Mouse (Mus musculus) CD4-positive naive resting alpha-beta T cell, adult 57 days (primary cell): ENCODE data around the gene Cd59a. TPM values are rescaled to one million over a fixed set of nuclear protein-coding genes. Genes with fewer than 3 reads are reported as not detected.

Experiments
- total RNA-seq: library from RNA; stranded (reverse); gene quantifications from one replicate; pipeline ENCODE4 v1.2.4, GENCODE M21; 2023

Cd59a gene
- not detected for total RNA-seq

DNA sequence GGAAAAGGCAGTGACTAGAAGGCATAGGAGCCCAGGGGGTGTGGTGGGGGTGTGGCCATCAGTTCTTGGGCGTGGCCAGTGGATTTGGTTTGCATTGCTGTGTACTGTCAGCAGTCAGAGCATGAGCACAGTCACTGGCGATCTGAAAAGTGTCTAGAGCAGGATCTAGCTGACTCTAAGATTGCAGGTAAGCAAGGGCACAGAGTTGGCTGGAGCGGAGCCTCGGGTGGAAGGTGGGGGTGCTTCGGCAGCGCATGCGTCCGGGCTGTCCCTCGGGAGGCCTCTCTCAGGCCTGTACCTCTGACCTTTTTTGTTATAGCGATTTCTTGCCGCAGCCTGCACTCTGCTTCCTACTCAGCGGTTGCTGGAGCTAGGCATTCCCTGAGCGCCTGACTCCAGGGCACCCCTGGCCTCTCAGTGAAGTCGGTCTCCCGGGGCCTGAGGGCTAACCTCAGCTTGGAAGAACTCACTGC lies at the start of gene Cd59a:
Cd59a (plus strand) TSS at position 61 of the 473 bp plus-strand sequence.

GRCm38 (mm10) chr2:104065526-104065925 lies 30.1 kb upstream of the Cd59a start, which contains the start of gene Gm10912:
Gene Gm10912, plus strand, starts transcription at chr2:104065826.

GRCm38 (mm10) chr2:104068450-104068849 lies 27.2 kb upstream of the Cd59a start, which contains the start of gene Gm10799:
Gene Gm10799, minus strand, starts transcription at chr2:104068550.

DNA sequence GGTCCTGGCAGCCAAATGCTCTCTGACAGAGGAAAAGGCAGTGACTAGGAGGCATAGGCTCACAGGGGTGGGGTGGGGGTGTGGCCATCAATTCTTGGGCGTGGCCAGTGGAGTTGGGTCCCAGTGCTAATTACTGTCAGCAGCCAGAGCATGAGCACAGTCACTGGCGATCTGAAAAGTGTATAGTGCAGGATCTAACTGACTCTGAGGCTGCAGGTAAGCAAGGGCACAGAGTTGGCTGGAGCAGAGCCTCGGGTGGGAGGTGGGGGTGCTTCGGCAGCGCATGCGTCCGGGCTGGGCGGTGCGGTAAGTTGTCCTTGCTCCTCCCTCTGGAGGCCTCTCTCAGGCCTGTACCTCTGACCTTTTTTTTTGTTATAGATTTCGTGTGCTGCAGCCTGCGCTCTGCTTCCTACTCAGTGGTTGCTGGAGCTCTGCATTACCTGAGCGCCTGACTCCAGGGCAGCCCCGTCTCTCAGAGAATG lies 25.9 kb upstream of the Cd59a start, which contains the start of gene Cd59b:
Cd59b (plus strand) TSS at position 146 of the 482 bp plus-strand sequence.

DNA sequence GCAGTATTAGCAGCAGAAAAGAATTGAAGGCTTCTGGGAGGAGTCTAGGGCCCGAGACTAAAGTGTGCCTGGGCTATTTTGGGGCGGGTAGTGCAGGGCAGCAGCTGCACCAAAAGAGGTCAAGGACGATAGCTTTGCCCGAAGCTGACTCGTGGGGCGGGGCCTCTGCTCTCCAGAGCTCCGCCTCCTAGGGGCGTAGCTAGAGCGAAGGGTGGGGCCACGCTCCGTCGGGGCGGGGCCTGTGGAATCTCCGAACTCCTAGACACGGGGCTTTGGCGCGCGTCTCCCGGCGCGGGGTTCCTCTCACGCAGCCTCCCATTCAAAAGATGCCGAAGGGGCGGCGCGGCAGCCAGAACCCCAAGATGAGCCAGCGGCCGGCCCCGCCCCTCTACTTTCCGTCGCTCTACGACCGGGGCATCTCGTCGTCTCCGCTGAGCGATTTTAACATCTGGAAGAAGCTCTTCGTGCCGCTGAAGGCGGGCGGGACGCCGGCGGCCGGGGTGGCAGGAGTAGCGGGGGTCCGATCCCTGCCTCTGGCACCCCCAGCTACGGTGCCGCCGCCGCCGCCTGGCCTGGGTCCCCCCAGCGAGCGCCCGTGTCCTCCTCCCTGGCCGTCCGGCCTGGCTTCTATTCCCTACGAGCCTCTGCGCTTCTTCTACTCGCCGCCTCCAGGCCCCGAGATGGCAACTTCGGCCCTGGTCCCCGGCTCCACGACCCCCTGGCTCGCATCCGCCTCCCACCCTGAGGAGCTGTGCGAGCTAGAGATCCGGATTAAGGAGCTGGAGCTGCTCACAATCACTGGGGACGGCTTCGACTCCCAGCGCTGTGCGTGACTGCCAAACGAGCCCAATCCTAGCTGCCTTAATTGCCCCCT lies 27.1 kb downstream of the Cd59a start, which contains the start of gene A930018P22Rik:
A930018P22Rik (plus strand) TSS at position 265 of the 874 bp plus-strand sequence.

Other genes starting within 250 kb of the Cd59a start
- 8.6 TPM for gene Lmo2, start 137.8 kb upstream of the Cd59a start, total RNA-seq
- gene Fbxo3, start 68.1 kb upstream of the Cd59a start, total RNA-seq, result 27.2 TPM
- not detected for gene 4931422A03Rik, start 67.4 kb upstream of the Cd59a start, total RNA-seq
- 0.47 TPM for gene Gm10912, start 30.0 kb upstream of the Cd59a start, total RNA-seq
- gene Gm10799, start 27.3 kb upstream of the Cd59a start, total RNA-seq, result not detected
- not detected for gene Cd59b, start 26.0 kb upstream of the Cd59a start, total RNA-seq
- not detected for gene A930018P22Rik, start 27.0 kb downstream of the Cd59a start, total RNA-seq